Mouse (Mus musculus) brain, embryonic 18.5 days (tissue): ENCODE measurements at regions not wholly inside any gene's neighbourhood (a gene's known extent, or its start where the extent isn't known, plus 50 kb on each side); places are given as distances from the start of the nearest gene placed in this dataset.

Source experiments
- DNase-seq: peaks from one replicate; pipeline ENCODE4 v3.0.0-alpha.2; 2012; ENCODE audit warnings: low read depth, low spot score

GRCm38 (mm10) chr1:76080241-76080640 is 534.2 kb downstream of the Slc4a3 start:
- DNase-seq, result no peak

DNA sequence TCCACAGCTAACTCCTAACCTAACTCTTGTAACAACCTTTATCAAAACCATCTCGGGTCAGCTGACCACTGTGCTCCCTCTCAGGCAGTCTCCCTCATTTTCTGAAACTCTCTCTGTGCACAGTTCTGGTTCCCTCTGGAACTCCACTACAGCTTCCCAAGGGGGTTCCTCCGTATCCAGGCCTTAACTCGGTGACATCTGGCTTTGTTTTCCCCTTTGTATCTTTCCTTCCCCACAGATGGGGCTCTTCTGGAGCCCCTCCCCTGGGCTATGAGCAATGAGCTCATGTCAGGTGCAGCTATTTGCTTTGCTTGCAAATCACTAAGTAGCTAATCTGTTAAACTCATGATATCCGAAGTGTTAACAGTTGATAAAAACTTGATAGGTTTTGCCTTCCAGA is 535.6 kb downstream of the Slc4a3 start:
- DNase-seq, result no peak

- DNase-seq, result no peak
Observed at GRCm38 (mm10) chr1:76083273-76084036, 537.4 kb downstream of the Slc4a3 start.

GRCm38 (mm10) chr1:76091031-76091430 is 545.0 kb downstream of the Slc4a3 start:
- DNase-seq, result no peak

DNA sequence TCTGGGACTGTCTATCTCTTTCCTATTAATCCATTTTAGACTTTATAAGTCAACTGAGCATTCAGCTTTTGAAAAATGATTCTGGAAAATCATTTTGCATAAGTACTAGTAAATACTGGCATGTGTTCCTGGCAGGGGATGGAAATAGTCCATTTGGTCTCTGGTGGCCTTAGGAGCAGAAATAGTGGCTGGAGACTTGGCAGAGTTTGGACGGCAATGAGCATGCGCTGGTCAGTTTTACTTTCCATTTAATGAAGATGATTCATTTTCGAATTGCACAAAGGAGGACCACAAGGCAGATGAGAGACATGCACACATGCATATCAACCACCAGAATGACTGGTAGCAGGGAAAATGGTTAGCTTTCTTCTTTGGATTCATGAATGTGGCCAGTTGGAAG is 567.2 kb downstream of the Slc4a3 start:
- no peak for DNase-seq

GRCm38 (mm10) chr1:76120840-76121239 is 574.8 kb downstream of the Slc4a3 start:
- no peak for DNase-seq

DNA sequence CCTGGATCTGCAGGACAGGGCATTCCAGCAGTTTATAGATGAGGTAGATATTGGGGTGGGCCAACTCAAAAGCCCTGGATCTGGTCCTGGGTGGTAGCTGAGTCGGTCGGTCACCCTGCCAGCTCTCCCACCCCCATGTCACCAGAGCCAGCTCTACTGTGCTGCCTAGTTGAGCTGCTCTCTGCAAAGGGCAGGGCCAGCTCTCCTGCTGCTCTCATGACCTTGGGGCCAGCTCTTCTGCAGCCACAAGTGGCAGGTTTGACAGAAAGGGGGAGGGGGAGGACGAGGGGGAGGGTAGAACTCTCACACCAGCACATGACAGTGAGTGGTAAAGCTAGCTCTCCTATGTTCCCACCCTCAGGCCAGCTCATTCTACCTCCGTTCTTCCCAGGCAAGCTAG is 584.3 kb downstream of the Slc4a3 start:
- no peak for DNase-seq

- DNase-seq, result no peak
Observed at GRCm38 (mm10) chr1:76136810-76137209, 590.7 kb downstream of the Slc4a3 start.

- DNase-seq, result no peak
Observed at GRCm38 (mm10) chr1:76137701-76138100, 591.6 kb downstream of the Slc4a3 start.

DNA sequence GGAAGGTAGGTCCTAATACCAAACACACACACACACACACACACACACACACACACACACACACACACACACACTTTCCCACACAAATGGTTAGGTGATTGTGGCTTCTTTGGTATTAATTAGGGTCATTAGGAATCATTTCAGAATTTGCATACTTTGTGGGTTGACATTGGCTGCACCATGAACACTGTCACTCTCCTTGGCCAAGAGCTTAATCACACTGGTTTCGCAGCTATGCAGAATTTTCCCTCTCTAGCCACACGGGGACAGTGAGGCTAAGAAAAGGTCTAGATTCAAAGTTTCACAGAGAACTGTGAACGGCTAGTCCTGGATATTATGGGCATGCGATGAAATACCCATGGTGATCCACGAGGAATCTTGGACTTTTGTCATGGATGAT is 597.5 kb downstream of the Slc4a3 start:
- DNase-seq, result no peak

DNA sequence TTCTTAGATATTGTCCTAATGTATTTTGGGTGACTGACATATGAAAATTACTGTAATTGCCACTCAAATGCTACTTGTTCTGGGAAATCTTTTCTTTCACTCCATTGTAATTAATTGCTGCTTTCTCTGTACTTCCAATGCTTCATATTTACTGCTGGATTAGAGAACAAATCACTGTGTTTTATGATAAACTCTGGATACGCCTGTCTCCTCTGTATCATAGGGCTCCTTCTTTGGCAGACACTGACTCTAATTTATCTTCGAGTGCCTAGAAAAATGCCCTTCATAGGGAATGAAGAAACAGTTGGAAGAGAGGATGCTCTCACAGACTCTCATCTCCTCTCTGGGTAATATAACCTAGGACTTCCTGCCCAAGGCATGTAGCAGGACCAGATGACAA is 602.9 kb downstream of the Slc4a3 start:
- no peak for DNase-seq

DNA sequence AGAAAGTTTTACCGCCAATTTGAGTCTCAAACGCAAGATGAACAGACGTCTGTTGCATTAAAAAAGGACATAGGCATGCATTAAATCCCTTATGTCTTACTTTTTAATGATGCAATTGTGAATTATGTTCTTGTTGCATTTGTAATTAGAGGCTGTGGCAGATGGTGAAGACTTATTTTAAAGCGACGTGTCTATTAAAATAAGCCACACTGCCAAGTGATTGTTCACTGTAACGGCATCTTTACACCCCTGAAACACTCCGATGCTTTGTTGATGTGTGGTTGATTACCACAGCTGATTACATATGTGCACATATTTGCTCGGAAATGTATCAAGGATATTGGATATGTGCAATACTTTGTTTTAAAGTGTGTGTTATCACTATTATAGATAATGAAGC is 610.2 kb downstream of the Slc4a3 start:
- DNase-seq, result peak; percentile 50

DNA sequence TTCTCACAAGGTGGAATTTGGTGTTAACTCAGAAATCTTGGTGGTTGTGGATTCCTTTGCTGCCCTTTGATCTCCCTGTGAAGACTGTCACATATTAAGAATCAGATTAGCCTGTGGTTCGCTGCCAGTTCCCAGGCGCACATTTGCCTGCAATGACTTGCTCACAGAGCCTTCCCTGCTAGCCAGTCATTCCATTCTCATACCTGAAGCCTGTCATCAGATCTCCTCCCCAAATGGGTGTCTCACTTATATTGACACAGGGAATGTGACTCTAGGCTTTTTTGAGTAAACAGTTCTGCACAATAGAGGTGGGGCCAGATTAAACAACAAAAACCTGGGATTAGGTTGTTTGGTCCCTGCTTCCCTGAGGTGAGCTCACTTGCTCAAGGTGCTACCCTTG is 621.4 kb downstream of the Slc4a3 start:
- DNase-seq, result no peak

- no peak for DNase-seq
Observed at GRCm38 (mm10) chr1:76181181-76181580, 635.1 kb downstream of the Slc4a3 start.

- DNase-seq, result no peak
Observed at GRCm38 (mm10) chr1:76194844-76195243, 648.8 kb downstream of the Slc4a3 start.

DNA sequence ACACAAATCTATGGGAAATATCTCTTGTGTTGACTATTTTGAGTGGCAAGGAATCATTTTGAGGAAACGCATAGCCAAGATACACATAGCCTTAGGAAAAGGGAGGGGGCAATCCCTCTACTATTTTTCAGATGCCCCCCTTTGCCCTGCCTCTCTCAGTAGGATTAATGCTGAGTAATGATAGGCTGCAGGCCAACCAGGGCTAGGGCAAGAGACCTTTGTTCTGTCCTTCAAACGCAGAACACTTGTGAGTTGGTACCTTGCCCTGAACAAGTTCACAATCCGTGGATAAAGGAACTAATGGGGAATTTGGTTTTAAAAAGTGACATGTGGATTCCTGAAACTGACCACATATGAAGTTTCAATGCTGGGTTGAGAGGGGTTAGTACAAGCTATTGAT is 651.6 kb downstream of the Slc4a3 start:
- DNase-seq, result no peak

- no peak for DNase-seq
Observed at GRCm38 (mm10) chr1:76200906-76201305, 654.8 kb downstream of the Slc4a3 start.

DNA sequence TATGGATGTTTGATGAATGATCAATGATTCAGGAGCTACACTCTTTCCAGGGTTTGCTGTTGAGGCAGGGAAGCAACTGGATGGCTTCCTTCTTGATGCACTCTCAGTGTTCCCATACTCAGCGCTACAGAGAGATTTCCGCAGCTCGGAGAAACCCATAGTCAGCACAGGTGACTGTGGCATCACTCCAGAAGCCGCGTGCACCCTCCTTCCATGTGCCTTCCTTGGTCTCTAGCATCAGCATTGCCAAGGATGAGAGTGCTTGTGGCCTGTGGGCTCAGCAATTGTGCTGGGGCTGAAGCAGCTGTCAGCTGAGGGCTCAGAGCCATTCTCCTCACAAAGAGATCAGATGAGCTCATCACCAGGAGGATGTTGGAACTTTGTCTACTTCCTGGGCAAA is 666.4 kb downstream of the Slc4a3 start:
- DNase-seq, result no peak

- no peak for DNase-seq
Observed at GRCm38 (mm10) chr1:76244721-76245120, 698.7 kb downstream of the Slc4a3 start.

- DNase-seq, result no peak
Observed at GRCm38 (mm10) chr1:76246181-76246796, 700.2 kb downstream of the Slc4a3 start.

GRCm38 (mm10) chr1:76247126-76247525 is 701.1 kb downstream of the Slc4a3 start:
- no peak for DNase-seq

- DNase-seq, result no peak
Observed at GRCm38 (mm10) chr1:76258217-76258616, 712.2 kb downstream of the Slc4a3 start.

GRCm38 (mm10) chr1:76276148-76276547 is 730.1 kb downstream of the Slc4a3 start:
- no peak for DNase-seq
